Mouse (Mus musculus) limb, embryonic 15.5 days (tissue): Measurements from ENCODE around the gene Tshz2. TPM values are rescaled to one million over a fixed set of nuclear protein-coding genes. Genes with fewer than 3 reads are reported as not detected.

Source experiments
- ATAC-seq: fragments of 200-750 bp; cut with Nextera tagmentation; 2 replicates; pipeline ENCODE4 v1.8.0; 2017; ENCODE audit warnings: low read depth, moderate TSS enrichment; ENCODE audit not compliant: insufficient number of reproducible peaks, low FRiP score, low TSS enrichment
- H3K27ac ChIP-seq: fragments of 300-500 bp; sonication (generic); 2 replicates; pipeline ENCODE4 v1.5.1; 2015; ENCODE audit warnings: moderate library complexity, mild to moderate bottlenecking, inconsistent platforms
- H3K27me3 ChIP-seq: fragments of 300-500 bp; sonication (generic); 2 replicates; pipeline ENCODE4 v1.6.1; 2015; ENCODE audit warnings: inconsistent platforms
- H3K36me3 ChIP-seq: fragments of 300-500 bp; sonication (generic); 2 replicates; pipeline ENCODE4 v1.6.1; 2015; ENCODE audit warnings: inconsistent platforms
- H3K4me1 ChIP-seq: fragments of 300-500 bp; sonication (generic); 2 replicates; pipeline ENCODE4 v1.6.1; 2015; ENCODE audit warnings: inconsistent platforms
- H3K4me2 ChIP-seq: fragments of 300-500 bp; sonication (generic); 2 replicates; pipeline ENCODE4 v1.6.1; 2015; ENCODE audit warnings: mild to moderate bottlenecking, inconsistent platforms
- H3K4me3 ChIP-seq: fragments of 300-500 bp; sonication (generic); 2 replicates; pipeline ENCODE4 v1.5.1; 2015; ENCODE audit warnings: mild to moderate bottlenecking, inconsistent platforms
- H3K9ac ChIP-seq: fragments of 300-500 bp; sonication (generic); 2 replicates; pipeline ENCODE4 v1.6.1; 2015; ENCODE audit warnings: inconsistent platforms
- H3K9me3 ChIP-seq: fragments of 300-500 bp; sonication (generic); 2 replicates; pipeline ENCODE4 v1.6.1; 2016; ENCODE audit warnings: inconsistent platforms
- WGBS: fragments of 180-500 bp; shearing (Covaris S2); methylation state at CpG from one replicate; pipeline ENCODE4 v1.1.7; 2015; 5-methylcytosine and 5-hydroxymethylcytosine counted together
- polyA plus RNA-seq: library from polyadenylated mRNA; unstranded; fragments of >200 nt; fragmentation: Nextera tagmentation; extraction: Ambion mirVana; gene quantifications from 2 replicates; pipeline ENCODE4 v1.2.1, GENCODE M21; 2015

Gene Tshz2
- polyA plus RNA-seq, 1 experiment from 2014 or later = 9.8 TPM

GRCm38 (mm10) chr2:170031226-170031625 is 398.4 kb downstream of the Tshz2 start:
- H3K4me3 ChIP-seq = no peak overlapping the region
- no peak overlapping the region for H3K27ac ChIP-seq
- peaks cover 10% of the 10 kb centered on the region; the same call in 1 of the 2 replicates for H3K4me1 ChIP-seq
- no peaks in the 10 kb centered on the region for H3K36me3 ChIP-seq
- no peaks in the 10 kb centered on the region for H3K27me3 ChIP-seq
- WGBS = 51% methylated on average over 12 of the region's 12 CpGs
- no peaks in the 10 kb centered on the region; the same call in 1 of the 2 replicates for H3K9me3 ChIP-seq
- no peak overlapping the region for H3K9ac ChIP-seq
- ATAC-seq = no peak
- no peak overlapping the region for H3K4me2 ChIP-seq

- Histone ChIP-seq H3K9ac (no peak overlapping the region), H3K4me1 (peaks cover 10% of the 10 kb centered on the region; the same call in 1 of the 2 replicates), H3K27me3 (no peaks in the 10 kb centered on the region), H3K4me3 (no peak overlapping the region), H3K36me3 (no peaks in the 10 kb centered on the region), H3K27ac (no peak overlapping the region), H3K9me3 (no peaks in the 10 kb centered on the region; the same call in 1 of the 2 replicates), H3K4me2 (no peak overlapping the region)
- ATAC-seq = no peak
- 77% methylated on average over 8 of the region's 8 CpGs for WGBS
Measured at GRCm38 (mm10) chr2:170031872-170032271, 399.1 kb downstream of the Tshz2 start.

GRCm38 (mm10) chr2:170033219-170033618 is 400.4 kb downstream of the Tshz2 start:
- Histone ChIP-seq H3K27me3 (no peaks in the 10 kb centered on the region), H3K9me3 (no peaks in the 10 kb centered on the region), H3K27ac (peak overlapping the region; percentile 67), H3K4me2 (no peak overlapping the region), H3K36me3 (no peaks in the 10 kb centered on the region), H3K4me3 (no peak overlapping the region), H3K9ac (no peak overlapping the region), H3K4me1 (peaks cover 10% of the 10 kb centered on the region; the same call in 1 of the 2 replicates)
- ATAC-seq = no peak
- 45% methylated on average over 5 of the region's 5 CpGs for WGBS

- no peak overlapping the region for H3K4me2 ChIP-seq
- WGBS = 91% methylated on average over 11 of the region's 11 CpGs
- peaks cover 10% of the 10 kb centered on the region; the same call in 1 of the 2 replicates for H3K4me1 ChIP-seq
- no peak for ATAC-seq
- H3K27ac ChIP-seq = no peak overlapping the region
- no peaks in the 10 kb centered on the region for H3K36me3 ChIP-seq
- no peak overlapping the region for H3K4me3 ChIP-seq
- H3K9ac ChIP-seq = no peak overlapping the region
- no peaks in the 10 kb centered on the region for H3K27me3 ChIP-seq
- H3K9me3 ChIP-seq = no peaks in the 10 kb centered on the region; the same call in 1 of the 2 replicates
Measured at GRCm38 (mm10) chr2:170034794-170035193, 402.0 kb downstream of the Tshz2 start.

GRCm38 (mm10) chr2:170036791-170037241 is 404.0 kb downstream of the Tshz2 start:
- Histone ChIP-seq H3K4me3 (no peak overlapping the region), H3K27ac (no peak overlapping the region), H3K9me3 (no peaks in the 10 kb centered on the region; the same call in 1 of the 2 replicates), H3K9ac (no peak overlapping the region), H3K27me3 (no peaks in the 10 kb centered on the region), H3K36me3 (no peaks in the 10 kb centered on the region), H3K4me1 (peaks cover 10% of the 10 kb centered on the region; the same call in 1 of the 2 replicates), H3K4me2 (no peak overlapping the region)
- 40% methylated on average over 11 of the region's 11 CpGs for WGBS
- ATAC-seq = no peak

GRCm38 (mm10) chr2:170037346-170037745 is 404.5 kb downstream of the Tshz2 start:
- ATAC-seq = no peak
- 66% methylated on average over 13 of the region's 13 CpGs for WGBS
- Histone ChIP-seq H3K4me1 (peaks cover 6% of the 10 kb centered on the region; the same call in 1 of the 2 replicates), H3K4me3 (no peak overlapping the region), H3K36me3 (no peaks in the 10 kb centered on the region), H3K27ac (no peak overlapping the region), H3K27me3 (no peaks in the 10 kb centered on the region), H3K9ac (no peak overlapping the region), H3K9me3 (no peaks in the 10 kb centered on the region; the same call in 1 of the 2 replicates), H3K4me2 (no peak overlapping the region)

- Histone ChIP-seq H3K36me3 (no peaks in the 10 kb centered on the region), H3K4me3 (no peak overlapping the region), H3K4me2 (no peak overlapping the region), H3K4me1 (0 out of 2 replicates have a peak, but pooled peaks cover 6% of the 10 kb centered on the region), H3K9me3 (no peaks in the 10 kb centered on the region; the same call in 1 of the 2 replicates), H3K27ac (no peak overlapping the region), H3K27me3 (no peaks in the 10 kb centered on the region), H3K9ac (no peak overlapping the region)
- no peak for ATAC-seq
- 58% methylated on average over 14 of the region's 14 CpGs for WGBS
Measured at GRCm38 (mm10) chr2:170039772-170040171, 407.0 kb downstream of the Tshz2 start.

GRCm38 (mm10) chr2:170041101-170041500 is 408.3 kb downstream of the Tshz2 start:
- WGBS = 44% methylated on average over 9 of the region's 9 CpGs
- Histone ChIP-seq H3K27ac (peak overlapping the region; percentile 27; the same call in 1 of the 2 replicates), H3K9me3 (no peaks in the 10 kb centered on the region; the same call in 1 of the 2 replicates), H3K4me3 (no peak overlapping the region), H3K9ac (no peak overlapping the region), H3K27me3 (no peaks in the 10 kb centered on the region), H3K4me1 (0 out of 2 replicates have a peak, but pooled peaks cover 8% of the 10 kb centered on the region), H3K4me2 (no peak overlapping the region), H3K36me3 (no peaks in the 10 kb centered on the region)
- peak; percentile 49; the same call in 1 of the 2 replicates for ATAC-seq

GRCm38 (mm10) chr2:170042471-170043213 is 409.8 kb downstream of the Tshz2 start:
- Histone ChIP-seq H3K27ac (no peak overlapping the region), H3K4me1 (0 out of 2 replicates have a peak, but pooled peaks cover 9% of the 10 kb centered on the region), H3K36me3 (no peaks in the 10 kb centered on the region), H3K9me3 (no peaks in the 10 kb centered on the region; the same call in 1 of the 2 replicates), H3K27me3 (no peaks in the 10 kb centered on the region), H3K4me3 (no peak overlapping the region), H3K9ac (no peak overlapping the region), H3K4me2 (no peak overlapping the region)
- ATAC-seq = peak; percentile 36; the same call in 1 of the 2 replicates
- 74% methylated on average over 12 of the region's 12 CpGs for WGBS

- Histone ChIP-seq H3K36me3 (no peaks in the 10 kb centered on the region), H3K27me3 (no peaks in the 10 kb centered on the region), H3K4me3 (no peak overlapping the region), H3K27ac (no peak overlapping the region), H3K4me1 (0 out of 2 replicates have a peak, but pooled peaks cover 9% of the 10 kb centered on the region), H3K9me3 (no peaks in the 10 kb centered on the region; the same call in 1 of the 2 replicates), H3K4me2 (no peak overlapping the region), H3K9ac (no peak overlapping the region)
- 81% methylated on average over 8 of the region's 10 CpGs for WGBS
- no peak for ATAC-seq
Measured at GRCm38 (mm10) chr2:170043290-170043689, 410.5 kb downstream of the Tshz2 start.

- no peak overlapping the region for H3K27ac ChIP-seq
- ATAC-seq = no peak
- WGBS = 85% methylated on average over 11 of the region's 11 CpGs
- H3K9me3 ChIP-seq = no peaks in the 10 kb centered on the region
- no peaks in the 10 kb centered on the region for H3K36me3 ChIP-seq
- H3K4me3 ChIP-seq = no peak overlapping the region
- no peak overlapping the region for H3K4me2 ChIP-seq
- no peak overlapping the region for H3K9ac ChIP-seq
- H3K4me1 ChIP-seq = 0 out of 2 replicates have a peak, but pooled peaks cover 9% of the 10 kb centered on the region
- no peaks in the 10 kb centered on the region for H3K27me3 ChIP-seq
Measured at GRCm38 (mm10) chr2:170045896-170046295, 413.1 kb downstream of the Tshz2 start.
